Mouse (Mus musculus): ENCODE measurements at regions not wholly inside any gene's neighbourhood (a gene's known extent, or its start where the extent isn't known, plus 50 kb on each side); places are given as distances from the start of the nearest gene placed in this dataset.

DNA sequence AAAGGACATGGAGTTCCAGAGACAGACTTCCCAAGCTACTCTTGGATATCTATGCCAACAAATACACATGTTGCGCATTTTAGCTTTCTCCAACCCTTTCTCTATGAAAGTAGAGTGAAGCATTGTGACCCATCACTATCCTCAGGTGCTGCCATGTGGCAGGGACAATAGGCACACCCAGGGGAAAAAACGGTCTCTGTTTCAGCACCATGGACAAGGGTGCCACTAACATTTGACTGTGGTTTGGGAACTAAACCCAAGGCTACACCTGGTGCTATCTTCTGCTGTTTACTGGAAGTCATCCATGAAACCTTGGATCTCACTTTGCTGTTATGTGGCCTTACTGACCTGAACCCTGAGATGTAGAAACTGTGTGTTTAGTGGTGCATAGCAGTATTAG is 73.5 kb upstream of the Kcna3 start:
- no peak overlapping the region for H3K9ac ChIP-seq (ENCODE audit: low read length)
- H3K27me3 ChIP-seq (ENCODE audit: control insufficient read depth, insufficient read depth, low read length): no peaks in the 10 kb centered on the region
- DNase-seq (ENCODE audit: low spot score, missing footprints): no peak
- no peaks in the 10 kb centered on the region for H3K4me1 ChIP-seq (ENCODE audit: control insufficient read depth, insufficient read depth, low read length)
- no peak overlapping the region for H3K4me3 ChIP-seq (ENCODE audit: low read depth, low read length)
- WGBS: 43% methylated on average over 2 of the region's 2 CpGs
- H3K36me3 ChIP-seq (ENCODE audit: control insufficient read depth, insufficient read depth, low read length): no peaks in the 10 kb centered on the region
- no peak overlapping the region for H3K4me2 ChIP-seq
- H3K9me3 ChIP-seq (ENCODE audit: control insufficient read depth, low read length): no peaks in the 10 kb centered on the region
- no peak overlapping the region for H3K27ac ChIP-seq (ENCODE audit: low read depth, low read length)
- no peak for ATAC-seq (ENCODE audit: low FRiP score)

DNA sequence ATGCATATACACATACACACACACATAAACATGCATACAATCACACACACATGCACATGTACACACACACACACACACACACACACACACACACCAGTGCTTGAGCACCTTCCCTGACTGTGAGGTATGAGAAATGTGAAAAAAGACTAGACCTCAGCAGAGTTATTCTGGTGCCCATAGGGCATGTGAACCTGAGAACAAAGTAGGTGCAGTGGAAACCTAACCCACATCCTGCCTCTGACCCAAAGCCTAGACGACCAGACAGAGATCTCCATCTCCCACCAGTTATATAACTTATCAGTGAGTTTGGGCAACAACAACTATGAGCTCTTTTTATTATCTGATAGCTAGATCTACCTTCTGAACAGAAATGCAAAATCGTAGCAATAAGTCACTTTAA is 69.8 kb upstream of the Kcna3 start:
- no peaks in the 10 kb centered on the region for H3K27me3 ChIP-seq (ENCODE audit: control insufficient read depth, insufficient read depth, low read length)
- H3K4me3 ChIP-seq (ENCODE audit: low read depth, low read length): no peak overlapping the region
- no peak overlapping the region for H3K27ac ChIP-seq (ENCODE audit: low read depth, low read length)
- ATAC-seq (ENCODE audit: low FRiP score) (no peak), DNase-seq (ENCODE audit: low spot score, missing footprints) (no peak)
- no peaks in the 10 kb centered on the region for H3K9me3 ChIP-seq (ENCODE audit: control insufficient read depth, low read length)
- WGBS: 81% methylated on average over 2 of the region's 2 CpGs
- H3K4me2 ChIP-seq: no peak overlapping the region
- H3K4me1 ChIP-seq (ENCODE audit: control insufficient read depth, insufficient read depth, low read length): no peaks in the 10 kb centered on the region
- no peak overlapping the region for H3K9ac ChIP-seq (ENCODE audit: low read length)
- no peaks in the 10 kb centered on the region for H3K36me3 ChIP-seq (ENCODE audit: control insufficient read depth, insufficient read depth, low read length)

DNA sequence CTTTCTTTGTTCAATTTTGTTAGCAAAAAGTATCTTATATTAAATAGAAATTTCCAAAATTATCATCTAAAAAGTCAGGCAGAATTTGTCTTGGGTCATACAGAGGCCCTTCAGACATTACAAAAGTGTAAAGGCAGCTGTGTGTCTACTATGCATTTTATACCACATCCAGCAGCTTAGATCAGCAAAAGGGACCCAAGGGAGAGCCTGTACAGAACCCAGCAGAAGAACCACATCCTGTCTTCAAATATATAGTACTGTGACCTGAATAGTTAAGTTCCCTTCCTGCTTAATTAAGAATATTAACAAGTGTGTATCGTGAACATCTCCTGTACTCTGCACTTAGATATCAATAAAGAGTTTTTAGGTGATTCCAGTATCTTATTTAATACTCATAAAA is 68.5 kb upstream of the Kcna3 start:
- H3K9me3 ChIP-seq (ENCODE audit: control insufficient read depth, low read length): no peaks in the 10 kb centered on the region
- WGBS: 89% methylated on average over 1 of the region's 1 CpGs
- no peak overlapping the region for H3K4me2 ChIP-seq
- H3K4me3 ChIP-seq (ENCODE audit: low read depth, low read length): no peak overlapping the region
- H3K36me3 ChIP-seq (ENCODE audit: control insufficient read depth, insufficient read depth, low read length): no peaks in the 10 kb centered on the region
- DNase-seq (ENCODE audit: low spot score, missing footprints) (no peak), ATAC-seq (ENCODE audit: low FRiP score) (no peak)
- H3K27ac ChIP-seq (ENCODE audit: low read depth, low read length): no peak overlapping the region
- H3K9ac ChIP-seq (ENCODE audit: low read length): no peak overlapping the region
- H3K4me1 ChIP-seq (ENCODE audit: control insufficient read depth, insufficient read depth, low read length): no peaks in the 10 kb centered on the region
- no peaks in the 10 kb centered on the region for H3K27me3 ChIP-seq (ENCODE audit: control insufficient read depth, insufficient read depth, low read length)

DNA sequence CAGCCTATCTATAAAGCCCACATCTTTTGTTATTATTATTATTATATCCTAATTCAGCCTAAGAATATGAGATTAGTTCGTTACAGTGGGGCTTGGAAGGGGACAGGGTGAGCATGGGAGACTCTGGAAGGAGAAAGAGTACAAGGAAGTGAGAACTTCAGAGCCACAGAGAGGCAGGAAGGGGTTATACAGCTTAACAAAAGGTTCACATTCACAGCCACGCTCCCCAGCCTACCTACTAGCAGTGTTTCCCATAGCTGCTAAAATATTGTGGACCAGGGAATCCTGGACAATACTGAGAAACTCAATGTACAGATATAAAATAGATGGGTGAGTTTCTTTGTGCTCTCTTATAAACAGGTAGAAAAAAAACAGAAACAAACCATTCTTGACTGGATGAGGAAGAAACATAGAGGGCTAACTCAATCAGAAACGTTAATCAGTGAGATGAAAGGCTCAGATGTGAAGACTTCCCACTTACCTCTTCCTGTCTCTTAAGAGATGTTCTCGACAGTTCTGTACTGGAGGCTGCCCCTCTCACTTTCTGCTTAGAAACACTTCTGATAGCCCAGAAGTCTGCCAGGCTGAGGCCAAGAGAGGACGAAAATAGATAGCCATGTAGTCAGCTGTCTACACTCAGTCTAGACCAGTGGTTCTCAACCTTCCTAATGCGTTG is 61.7 kb upstream of the Kcna3 start:
- 77% methylated on average over 6 of the region's 6 CpGs for WGBS
- Histone ChIP-seq H3K9ac (ENCODE audit: low read length) (no peak overlapping the region), H3K27ac (ENCODE audit: low read depth, low read length) (no peak overlapping the region), H3K4me1 (ENCODE audit: control insufficient read depth, insufficient read depth, low read length) (no peaks in the 10 kb centered on the region), H3K27me3 (ENCODE audit: control insufficient read depth, insufficient read depth, low read length) (no peaks in the 10 kb centered on the region), H3K9me3 (ENCODE audit: control insufficient read depth, low read length) (no peaks in the 10 kb centered on the region), H3K4me2 (no peak overlapping the region), H3K4me3 (ENCODE audit: low read depth, low read length) (no peak overlapping the region), H3K36me3 (ENCODE audit: control insufficient read depth, insufficient read depth, low read length) (no peaks in the 10 kb centered on the region)
- DNase-seq (ENCODE audit: low spot score, missing footprints) (no peak), ATAC-seq (ENCODE audit: low FRiP score) (no peak)

DNA sequence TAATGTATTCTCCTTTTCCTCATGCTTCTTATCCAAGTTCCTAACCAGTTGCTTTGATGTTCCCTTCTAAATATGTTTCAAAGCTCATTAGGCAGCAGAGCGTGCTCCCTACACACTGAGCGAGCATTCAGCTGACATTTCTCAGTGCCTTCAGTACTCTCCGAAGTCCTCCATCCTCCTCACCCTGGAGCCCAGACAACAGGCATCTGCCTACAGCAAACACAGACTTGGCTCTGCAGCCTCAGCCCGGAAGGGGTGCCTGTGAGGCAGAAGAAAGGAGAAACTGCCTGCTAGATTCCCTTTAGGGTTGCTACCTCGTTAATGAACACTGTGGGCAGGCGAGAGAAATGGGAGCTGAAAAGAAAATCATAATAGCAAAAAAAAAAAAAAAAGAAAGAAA is 57.2 kb upstream of the Kcna3 start:
- Histone ChIP-seq H3K27me3 (ENCODE audit: control insufficient read depth, insufficient read depth, low read length) (no peaks in the 10 kb centered on the region), H3K4me1 (ENCODE audit: control insufficient read depth, insufficient read depth, low read length) (no peaks in the 10 kb centered on the region), H3K27ac (ENCODE audit: low read depth, low read length) (no peak overlapping the region), H3K9me3 (ENCODE audit: control insufficient read depth, low read length) (no peaks in the 10 kb centered on the region), H3K9ac (ENCODE audit: low read length) (no peak overlapping the region), H3K4me2 (no peak overlapping the region), H3K36me3 (ENCODE audit: control insufficient read depth, insufficient read depth, low read length) (no peaks in the 10 kb centered on the region), H3K4me3 (ENCODE audit: low read depth, low read length) (no peak overlapping the region)
- 69% methylated on average over 6 of the region's 6 CpGs for WGBS
- ATAC-seq (ENCODE audit: low FRiP score): no peak
- no peak for DNase-seq (ENCODE audit: low spot score, missing footprints)

DNA sequence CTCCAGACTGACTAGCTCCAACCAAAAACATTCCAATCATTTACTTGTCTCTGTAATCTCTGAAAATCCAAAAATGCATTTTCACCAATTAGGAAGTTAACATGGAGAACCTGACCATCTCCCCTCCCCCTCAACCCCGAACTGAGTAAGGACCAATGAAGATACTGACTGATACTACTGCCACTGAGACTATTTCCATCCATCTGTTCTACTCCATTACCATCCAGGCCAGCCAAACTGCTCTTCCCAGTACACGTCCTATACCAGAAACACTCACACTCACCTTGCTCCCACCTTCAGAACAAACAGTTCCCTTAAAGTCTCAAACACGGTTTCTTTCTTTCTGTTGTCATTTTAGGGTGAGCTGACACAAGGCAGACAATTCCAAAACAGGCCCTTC is 55.1 kb upstream of the Kcna3 start:
- no peak overlapping the region for H3K4me2 ChIP-seq
- no peak overlapping the region for H3K9ac ChIP-seq (ENCODE audit: low read length)
- no peaks in the 10 kb centered on the region for H3K27me3 ChIP-seq (ENCODE audit: control insufficient read depth, insufficient read depth, low read length)
- no peak for ATAC-seq (ENCODE audit: low FRiP score)
- H3K4me1 ChIP-seq (ENCODE audit: control insufficient read depth, insufficient read depth, low read length): no peaks in the 10 kb centered on the region
- no peak for DNase-seq (ENCODE audit: low spot score, missing footprints)
- no peak overlapping the region for H3K4me3 ChIP-seq (ENCODE audit: low read depth, low read length)
- no peak overlapping the region for H3K27ac ChIP-seq (ENCODE audit: low read depth, low read length)
- H3K9me3 ChIP-seq (ENCODE audit: control insufficient read depth, low read length): no peaks in the 10 kb centered on the region
- no peaks in the 10 kb centered on the region for H3K36me3 ChIP-seq (ENCODE audit: control insufficient read depth, insufficient read depth, low read length)
- 71% methylated on average over 3 of the region's 3 CpGs for WGBS

DNA sequence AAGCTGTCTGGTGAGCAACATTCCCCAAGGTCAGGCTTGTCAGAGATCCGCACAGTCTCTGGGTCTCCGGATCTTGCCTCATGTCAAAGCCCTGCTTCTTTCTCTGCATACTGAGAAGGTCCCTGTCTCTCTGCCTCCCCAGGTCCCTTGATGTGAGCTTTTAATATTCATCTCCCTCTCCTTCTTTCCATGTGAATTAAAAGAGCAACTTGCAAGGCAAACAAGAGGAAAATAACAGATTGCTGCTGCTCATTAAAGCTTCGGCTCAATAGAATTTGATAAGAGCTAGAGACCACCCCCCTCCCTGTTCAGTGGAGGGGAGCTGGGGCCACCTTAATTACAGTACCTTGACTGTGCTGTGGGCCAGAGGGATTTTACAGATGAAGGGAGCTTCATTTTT is 54.6 kb upstream of the Kcna3 start:
- no peak overlapping the region for H3K4me2 ChIP-seq
- no peaks in the 10 kb centered on the region for H3K36me3 ChIP-seq (ENCODE audit: control insufficient read depth, insufficient read depth, low read length)
- no peak overlapping the region for H3K27ac ChIP-seq (ENCODE audit: low read depth, low read length)
- H3K9me3 ChIP-seq (ENCODE audit: control insufficient read depth, low read length): no peaks in the 10 kb centered on the region
- no peak overlapping the region for H3K9ac ChIP-seq (ENCODE audit: low read length)
- H3K27me3 ChIP-seq (ENCODE audit: control insufficient read depth, insufficient read depth, low read length): no peaks in the 10 kb centered on the region
- H3K4me1 ChIP-seq (ENCODE audit: control insufficient read depth, insufficient read depth, low read length): no peaks in the 10 kb centered on the region
- 73% methylated on average over 3 of the region's 3 CpGs for WGBS
- H3K4me3 ChIP-seq (ENCODE audit: low read depth, low read length): no peak overlapping the region
- no peak for DNase-seq (ENCODE audit: low spot score, missing footprints)
- ATAC-seq (ENCODE audit: low FRiP score): peak; percentile 48; the same call in 1 of the 2 replicates

DNA sequence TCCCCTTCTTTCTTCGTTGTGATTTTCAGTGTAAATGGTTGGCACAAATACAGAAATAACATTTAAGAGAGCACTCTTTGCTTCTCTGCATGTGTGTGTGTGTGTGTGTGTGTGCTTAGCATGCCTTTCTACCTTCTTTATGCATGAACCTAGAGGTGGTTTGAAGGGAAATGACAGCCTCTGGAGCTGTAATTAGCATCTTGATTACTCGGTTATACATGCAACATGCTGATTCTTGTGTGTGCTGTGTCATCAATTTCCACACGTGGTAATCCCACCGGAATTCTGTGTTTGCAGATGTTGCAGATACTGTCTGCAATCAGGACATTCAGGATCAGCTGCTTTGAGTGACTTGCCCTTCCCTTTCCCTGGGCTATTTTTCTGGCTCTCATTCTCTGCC is 51.7 kb upstream of the Kcna3 start:
- no peak overlapping the region for H3K27ac ChIP-seq (ENCODE audit: low read depth, low read length)

More for the DNA sequence above, 51.7 kb upstream of the Kcna3 start:
- ATAC-seq (ENCODE audit: low FRiP score) (no peak), DNase-seq (ENCODE audit: low spot score, missing footprints) (no peak)
- Histone ChIP-seq H3K9ac (ENCODE audit: low read length) (no peak overlapping the region), H3K36me3 (ENCODE audit: control insufficient read depth, insufficient read depth, low read length) (no peaks in the 10 kb centered on the region), H3K4me2 (no peak overlapping the region), H3K9me3 (ENCODE audit: control insufficient read depth, low read length) (no peaks in the 10 kb centered on the region), H3K4me3 (ENCODE audit: low read depth, low read length) (no peak overlapping the region), H3K4me1 (ENCODE audit: control insufficient read depth, insufficient read depth, low read length) (no peaks in the 10 kb centered on the region), H3K27me3 (ENCODE audit: control insufficient read depth, insufficient read depth, low read length) (no peaks in the 10 kb centered on the region)
- WGBS: 75% methylated on average over 4 of the region's 4 CpGs

Measured in midbrain, embryonic 11.5 days (tissue).